Mouse (Mus musculus) spleen, postnatal 10 days (tissue): ENCODE measurements at regions not wholly inside any gene's neighbourhood (a gene's known extent, or its start where the extent isn't known, plus 50 kb on each side); places are given as distances from the start of the nearest gene placed in this dataset.

Experiments
- DNase-seq, 2 experiments: peaks; one replicate each; pipeline ENCODE4 v3.0.0; 2021 to 2022; ENCODE audit warnings: low spot score in 2 of 2

GRCm38 (mm10) chr13:48717036-48717435 is 54.2 kb downstream of the Barx1 start:
- DNase-seq, result no peak

- no peak for DNase-seq
Observed at GRCm38 (mm10) chr13:48717451-48717850, 54.7 kb downstream of the Barx1 start.

GRCm38 (mm10) chr13:48723676-48724075 is 60.9 kb downstream of the Barx1 start:
- DNase-seq, result no peak

GRCm38 (mm10) chr13:48726430-48726829 is 63.6 kb downstream of the Barx1 start:
- no peak for DNase-seq

- no peak for DNase-seq
Observed at GRCm38 (mm10) chr13:48731046-48731996, 68.5 kb downstream of the Barx1 start.

- DNase-seq, result peak in 1 of 2 experiments; percentile 48
Observed at GRCm38 (mm10) chr13:48732168-48732841, 69.5 kb downstream of the Barx1 start.

- no peak for DNase-seq
Observed at GRCm38 (mm10) chr13:48734985-48735384, 72.2 kb downstream of the Barx1 start.

GRCm38 (mm10) chr13:48745566-48745965 is 82.8 kb downstream of the Barx1 start:
- DNase-seq, result no peak

GRCm38 (mm10) chr13:48746301-48746700 is 83.5 kb downstream of the Barx1 start:
- DNase-seq, result no peak
